Mouse (Mus musculus): ENCODE measurements around the gene Pih1h3b.

Pih1h3b gene

GRCm38 (mm10) chrX:140062135-140062975 is at the start of gene Pih1h3b, which contains the start of gene Nup62cl:
Gene Pih1h3b (plus strand): TSS chrX:140062879.
Gene Nup62cl (minus strand): TSS chrX:140062712.
- peak; percentile 62 for DNase-seq

GRCm38 (mm10) chrX:140060886-140061874 is 1.5 kb upstream of the Pih1h3b start:
- peak; percentile 1 for DNase-seq

- no peak for DNase-seq
These were observed 19.9 kb downstream of the Pih1h3b start for GRCm38 (mm10) chrX:140082535-140082934.

GRCm38 (mm10) chrX:140094066-140094465 is 31.4 kb downstream of the Pih1h3b start:
- DNase-seq, result no peak
